Mouse (Mus musculus) intestine, embryonic 16.5 days (tissue): Measurements from ENCODE around the gene Erbb4. TPM values are rescaled to one million over a fixed set of nuclear protein-coding genes. Genes with fewer than 3 reads are reported as not detected.

Experiments used
- ATAC-seq: fragments of 200-750 bp; cut with Nextera tagmentation; 2 replicates; pipeline ENCODE4 v1.8.0; 2017; ENCODE audit warnings: moderate TSS enrichment, moderate library complexity
- H3K27ac ChIP-seq: fragments of 300-500 bp; sonication (generic); 2 replicates; pipeline ENCODE4 v1.5.1; 2014; ENCODE audit warnings: mild to moderate bottlenecking, low read length
- H3K27me3 ChIP-seq: fragments of 300-500 bp; sonication (generic); replicated peaks from 2 replicates; pipeline ENCODE4 v1.6.1; 2014; ENCODE audit warnings: low read length, control low read depth, mixed read lengths; ENCODE audit not compliant: control insufficient read depth, insufficient read depth
- H3K36me3 ChIP-seq: fragments of 300-500 bp; sonication (generic); 2 replicates; pipeline ENCODE4 v1.6.1; 2014; ENCODE audit warnings: low read length, control low read depth; ENCODE audit not compliant: control insufficient read depth, insufficient read depth
- H3K4me1 ChIP-seq: fragments of 300-500 bp; sonication (generic); 2 replicates; pipeline ENCODE4 v1.6.1; 2014; ENCODE audit warnings: low read length, control low read depth, mixed read lengths; ENCODE audit not compliant: control insufficient read depth, insufficient read depth
- H3K4me2 ChIP-seq: fragments of 300-500 bp; sonication (generic); 2 replicates; pipeline ENCODE4 v1.6.1; 2014; ENCODE audit warnings: low read depth, low read length, control low read depth
- H3K4me3 ChIP-seq: fragments of 300-500 bp; sonication (generic); 2 replicates; pipeline ENCODE4 v1.5.1; 2014; ENCODE audit warnings: mild to moderate bottlenecking, low read length
- H3K9ac ChIP-seq: fragments of 300-500 bp; sonication (generic); 2 replicates; pipeline ENCODE4 v1.6.1; 2014; ENCODE audit warnings: low read depth, low read length
- H3K9me3 ChIP-seq: fragments of 300-500 bp; sonication (generic); 2 replicates; pipeline ENCODE4 v1.6.1; 2016; ENCODE audit warnings: low read length, control low read depth; ENCODE audit not compliant: control insufficient read depth
- WGBS: fragments of 180-500 bp; shearing (Covaris S2); extraction: QIAGEN DNeasy Blood & Tissue Kit; methylation state at CpG from one replicate; pipeline ENCODE4 v1.1.7; 2014; 5-methylcytosine and 5-hydroxymethylcytosine counted together
- polyA plus RNA-seq: library from polyadenylated mRNA; unstranded; fragments of >200 nt; fragmentation: Nextera tagmentation; extraction: Ambion mirVana; gene quantifications from 2 replicates; pipeline ENCODE4 v1.2.1, GENCODE M21; 2015

The Erbb4 gene
- polyA plus RNA-seq, 1 experiment from 2014 or later, result not detected

- ATAC-seq, result no peak
- Histone ChIP-seq H3K9me3 (no peaks in the 10 kb centered on the region), H3K27me3 (no peaks in the 10 kb centered on the region), H3K36me3 (no peaks in the 10 kb centered on the region), H3K4me3 (no peak overlapping the region), H3K9ac (no peak overlapping the region), H3K27ac (no peak overlapping the region), H3K4me1 (no peaks in the 10 kb centered on the region), H3K4me2 (no peak overlapping the region)
- 84% methylated on average over 3 of the region's 3 CpGs for WGBS
These were observed 1001.4 kb downstream of the Erbb4 start for GRCm38 (mm10) chr1:68106543-68106860.

- no peaks in the 10 kb centered on the region for H3K9me3 ChIP-seq
- no peak overlapping the region for H3K4me2 ChIP-seq
- no peaks in the 10 kb centered on the region for H3K27me3 ChIP-seq
- no peaks in the 10 kb centered on the region for H3K36me3 ChIP-seq
- no peaks in the 10 kb centered on the region for H3K4me1 ChIP-seq
- no peak overlapping the region for H3K4me3 ChIP-seq
- 64% methylated on average over 7 of the region's 7 CpGs for WGBS
- ATAC-seq, result no peak
- no peak overlapping the region for H3K27ac ChIP-seq
- no peak overlapping the region for H3K9ac ChIP-seq
These were observed 1001.9 kb downstream of the Erbb4 start for GRCm38 (mm10) chr1:68105834-68106542.

GRCm38 (mm10) chr1:68089623-68090022 is 1018.2 kb downstream of the Erbb4 start:
- H3K4me3 ChIP-seq, result no peak overlapping the region
- H3K9me3 ChIP-seq, result no peaks in the 10 kb centered on the region
- no peak overlapping the region for H3K9ac ChIP-seq
- H3K36me3 ChIP-seq, result no peaks in the 10 kb centered on the region
- WGBS, result 77% methylated on average over 1 of the region's 1 CpGs
- H3K4me1 ChIP-seq, result no peaks in the 10 kb centered on the region
- H3K4me2 ChIP-seq, result no peak overlapping the region
- no peak for ATAC-seq
- H3K27me3 ChIP-seq, result no peaks in the 10 kb centered on the region
- no peak overlapping the region for H3K27ac ChIP-seq

- ATAC-seq, result no peak
- H3K27me3 ChIP-seq, result no peaks in the 10 kb centered on the region
- H3K9ac ChIP-seq, result no peak overlapping the region
- no peak overlapping the region for H3K4me3 ChIP-seq
- no peak overlapping the region for H3K4me2 ChIP-seq
- H3K27ac ChIP-seq, result no peak overlapping the region
- WGBS, result 62% methylated on average over 4 of the region's 4 CpGs
- no peaks in the 10 kb centered on the region for H3K4me1 ChIP-seq
- no peaks in the 10 kb centered on the region for H3K9me3 ChIP-seq
- H3K36me3 ChIP-seq, result no peaks in the 10 kb centered on the region
These were observed 1051.4 kb downstream of the Erbb4 start for GRCm38 (mm10) chr1:68056494-68056893.

GRCm38 (mm10) chr1:68054715-68055114 is 1053.1 kb downstream of the Erbb4 start:
- no peak overlapping the region for H3K9ac ChIP-seq
- no peaks in the 10 kb centered on the region for H3K36me3 ChIP-seq
- ATAC-seq, result no peak
- WGBS, result 77% methylated on average over 3 of the region's 3 CpGs
- no peak overlapping the region for H3K4me2 ChIP-seq
- H3K9me3 ChIP-seq, result no peaks in the 10 kb centered on the region
- no peaks in the 10 kb centered on the region for H3K27me3 ChIP-seq
- H3K4me1 ChIP-seq, result no peaks in the 10 kb centered on the region
- no peak overlapping the region for H3K27ac ChIP-seq
- H3K4me3 ChIP-seq, result no peak overlapping the region

DNA sequence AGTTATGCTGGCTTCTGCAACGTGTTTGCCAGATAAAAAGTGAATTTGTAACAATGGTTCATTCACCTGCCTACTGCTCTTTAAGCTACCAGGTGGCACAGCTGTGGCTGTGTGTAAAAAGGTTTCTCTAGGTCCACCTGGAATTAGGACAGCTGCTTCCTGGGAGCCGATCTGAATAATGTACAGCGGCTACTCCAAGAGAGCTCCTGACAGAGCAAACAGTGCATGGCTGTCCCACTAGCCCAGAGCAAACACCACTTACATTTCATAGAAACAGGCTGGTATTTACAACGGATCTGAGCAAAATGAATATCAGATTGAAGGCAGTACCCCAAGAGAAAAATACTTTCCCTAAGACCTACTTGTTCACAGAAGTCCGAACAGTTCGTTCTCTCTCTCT is 1058.0 kb downstream of the Erbb4 start:
- no peaks in the 10 kb centered on the region for H3K27me3 ChIP-seq
- no peak for ATAC-seq
- H3K4me2 ChIP-seq, result no peak overlapping the region
- no peaks in the 10 kb centered on the region for H3K36me3 ChIP-seq
- H3K27ac ChIP-seq, result no peak overlapping the region
- WGBS, result 61% methylated on average over 6 of the region's 6 CpGs
- H3K4me3 ChIP-seq, result no peak overlapping the region
- no peak overlapping the region for H3K9ac ChIP-seq
- no peaks in the 10 kb centered on the region for H3K4me1 ChIP-seq
- H3K9me3 ChIP-seq, result no peaks in the 10 kb centered on the region

DNA sequence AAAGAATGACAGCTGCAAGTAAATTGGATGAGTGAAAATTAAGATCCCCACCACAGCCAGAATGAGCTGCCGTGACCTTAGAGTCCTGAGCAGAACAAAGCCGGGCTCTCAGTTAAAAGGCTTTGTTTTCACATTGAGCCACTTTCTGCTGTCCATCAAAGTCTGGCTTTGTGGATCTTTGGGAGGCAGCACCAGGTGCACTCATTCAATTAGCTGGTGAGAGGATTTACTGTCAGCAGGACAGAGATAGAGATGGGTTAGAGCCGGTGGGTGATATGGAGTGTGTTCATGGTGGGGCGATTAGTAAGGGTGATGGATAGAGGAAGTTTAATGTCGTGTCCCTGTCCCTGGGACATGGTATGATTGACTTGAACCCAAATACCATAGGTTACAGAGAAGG is 1060.7 kb downstream of the Erbb4 start:
- WGBS, result 17% methylated on average over 5 of the region's 5 CpGs
- Histone ChIP-seq H3K9ac (no peak overlapping the region), H3K9me3 (no peaks in the 10 kb centered on the region), H3K4me3 (no peak overlapping the region; the same call in 1 of the 2 replicates), H3K4me1 (no peaks in the 10 kb centered on the region), H3K27me3 (no peaks in the 10 kb centered on the region), H3K27ac (no peak overlapping the region), H3K4me2 (peak overlapping the region; percentile 42), H3K36me3 (no peaks in the 10 kb centered on the region)
- ATAC-seq, result no peak

DNA sequence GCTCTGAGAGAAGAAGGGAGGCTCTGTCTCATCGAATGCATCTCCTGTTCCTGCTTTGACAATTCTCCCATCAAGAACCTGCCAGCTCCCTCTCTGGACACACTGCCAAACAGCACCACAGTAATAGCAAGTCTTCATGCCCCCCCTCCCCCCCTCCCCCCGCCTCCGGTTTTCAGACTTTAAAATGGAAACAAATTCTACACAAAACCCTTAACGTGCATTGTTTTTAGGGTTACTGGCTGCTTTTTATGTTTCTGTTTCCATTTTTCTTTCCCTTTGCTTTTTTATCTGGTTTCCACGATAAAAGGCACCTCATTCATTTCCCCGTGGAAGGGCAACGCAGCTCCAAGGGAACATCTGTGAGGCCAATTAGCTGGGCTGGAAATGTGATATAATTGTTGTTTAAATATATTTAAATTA is 1061.3 kb downstream of the Erbb4 start:
- WGBS, result 4% methylated on average over 7 of the region's 7 CpGs

GRCm38 (mm10) chr1:68024086-68024940 is 1083.5 kb downstream of the Erbb4 start:
- Histone ChIP-seq H3K27ac (no peak overlapping the region), H3K36me3 (no peaks in the 10 kb centered on the region), H3K4me3 (no peak overlapping the region), H3K4me1 (no peaks in the 10 kb centered on the region), H3K9ac (no peak overlapping the region), H3K27me3 (no peaks in the 10 kb centered on the region), H3K4me2 (no peak overlapping the region), H3K9me3 (no peaks in the 10 kb centered on the region)
- ATAC-seq, result no peak

More for the DNA sequence above, 1061.3 kb downstream of the Erbb4 start:
- no peak for ATAC-seq
- no peaks in the 10 kb centered on the region for H3K9me3 ChIP-seq
- H3K4me2 ChIP-seq, result peak overlapping the region; percentile 42
- H3K27ac ChIP-seq, result no peak overlapping the region
- H3K9ac ChIP-seq, result no peak overlapping the region
- no peaks in the 10 kb centered on the region for H3K36me3 ChIP-seq
- peak overlapping the region; percentile 36 for H3K4me3 ChIP-seq
- no peaks in the 10 kb centered on the region for H3K4me1 ChIP-seq
- H3K27me3 ChIP-seq, result no peaks in the 10 kb centered on the region
